Mouse (Mus musculus) B cell, adult (primary cell): ENCODE results near the gene 4930447C04Rik. TPM values are rescaled to one million over a fixed set of nuclear protein-coding genes. Genes with fewer than 3 reads are reported as not detected.

Experiments used
- total RNA-seq: library from RNA; stranded (reverse); gene quantifications from 4 replicates; pipeline ENCODE4 v1.2.4, GENCODE M21; 2023; ENCODE audit not compliant: inconsistent age

4930447C04Rik gene
- not detected in 4 replicates for total RNA-seq

GRCm38 (mm10) chr12:72940071-72940821 lies at the start of gene 4930447C04Rik:
TSS of gene 4930447C04Rik (minus strand) at chr12:72940774.

DNA sequence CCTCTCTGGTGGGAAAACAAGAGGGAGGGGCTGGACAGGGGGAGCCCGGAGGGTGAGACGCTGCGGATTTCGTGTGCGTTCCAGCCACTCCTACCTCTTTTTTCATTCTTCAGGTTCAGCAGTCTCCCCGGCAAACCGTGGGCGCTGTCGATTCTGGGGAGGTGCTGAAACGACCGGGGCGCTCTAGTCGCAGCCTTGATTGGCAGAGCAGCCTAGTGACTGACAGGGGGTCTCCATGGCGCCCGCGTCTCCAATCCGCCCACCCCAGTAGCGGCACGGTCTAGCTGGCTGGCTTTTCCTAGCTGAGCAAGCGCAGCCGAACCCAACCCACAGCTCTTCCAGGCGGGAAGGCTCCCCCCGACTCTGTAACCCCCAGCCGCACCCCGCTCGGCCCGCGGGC lies 958 bp downstream of the 4930447C04Rik start, which contains the start of gene Six6:
TSS of gene Six6 (plus strand) at position 277 of the 400 bp plus-strand sequence.

Other genes with a start within 250 kb of the 4930447C04Rik start
- 122 to 137 TPM (median 125 TPM) in 4 replicates for gene Ppm1a, start 183.3 kb downstream of the 4930447C04Rik start, total RNA-seq
- not detected in 4 replicates for gene Six6, start 882 bp downstream of the 4930447C04Rik start, total RNA-seq
- gene Six1, start 113.1 kb upstream of the 4930447C04Rik start, total RNA-seq = 0.22 TPM in 1 of 4 replicates, not detected in the others
- gene Six4, start 172.7 kb upstream of the 4930447C04Rik start, total RNA-seq = 0.06 to 0.16 TPM (median 0.13 TPM) in 3 of 4 replicates, not detected in the other
- 14.1 to 17.5 TPM (median 16.6 TPM) in 4 replicates for gene Mnat1, start 182.9 kb upstream of the 4930447C04Rik start, total RNA-seq